Mouse (Mus musculus) thymus, adult 18-20 months (tissue): ENCODE measurements around the gene Guca1b.
"Not testable (repeated sequence)": the region's sequence is repeated elsewhere in the genome, so short reads cannot be mapped to it uniquely, and the experiment has no call there.

Experiments used
- DNase-seq, 2 experiments: peaks; one replicate each; pipeline ENCODE4 v3.0.0; 2022; ENCODE audit warnings: mixed read lengths in 2 of 2

The Guca1b gene

GRCm38 (mm10) chr17:47409897-47410861 is 25.0 kb downstream of the Guca1b start:
- peak in 1 of 2 experiments; percentile 20 for DNase-seq

- DNase-seq, result no peak
Observed at GRCm38 (mm10) chr17:47420195-47420594, 35.0 kb downstream of the Guca1b start.

GRCm38 (mm10) chr17:47421566-47421965 is 36.4 kb downstream of the Guca1b start:
- no peak for DNase-seq

GRCm38 (mm10) chr17:47422616-47423015 is 37.4 kb downstream of the Guca1b start:
- not testable (repeated sequence) for DNase-seq

- no peak for DNase-seq
Observed at GRCm38 (mm10) chr17:47424186-47424585, 39.0 kb downstream of the Guca1b start.

GRCm38 (mm10) chr17:47427316-47427715 is 42.1 kb downstream of the Guca1b start:
- no peak for DNase-seq

- DNase-seq, result no peak
Observed at GRCm38 (mm10) chr17:47428831-47429304, 43.7 kb downstream of the Guca1b start.

- DNase-seq, result no peak
Observed at GRCm38 (mm10) chr17:47430815-47431214, 45.6 kb downstream of the Guca1b start.

- no peak for DNase-seq
Observed at GRCm38 (mm10) chr17:47436156-47436906, 51.1 kb downstream of the Guca1b start, which contains the start of gene AI661453. Gene AI661453, plus strand, starts transcription at chr17:47436615.

GRCm38 (mm10) chr17:47436907-47437547 is 51.8 kb downstream of the Guca1b start, which contains the start of gene 1700001C19Rik:
Gene 1700001C19Rik, minus strand, starts transcription at chr17:47437376.
- DNase-seq, result no peak

GRCm38 (mm10) chr17:47438611-47439010 is 53.4 kb downstream of the Guca1b start:
- DNase-seq, result no peak

GRCm38 (mm10) chr17:47439396-47440028 is 54.3 kb downstream of the Guca1b start:
- no peak for DNase-seq

- DNase-seq, result no peak
Observed at GRCm38 (mm10) chr17:47440359-47440890, 55.2 kb downstream of the Guca1b start.

GRCm38 (mm10) chr17:47441296-47442051 is 56.3 kb downstream of the Guca1b start:
- DNase-seq, result no peak

GRCm38 (mm10) chr17:47442271-47442670 is 57.1 kb downstream of the Guca1b start:
- DNase-seq, result no peak
